Mouse (Mus musculus): Measurements from ENCODE around the gene Trpm4. TPM values are rescaled to one million over a fixed set of nuclear protein-coding genes. Genes with fewer than 3 reads are reported as not detected.
"Not testable (repeated sequence)": the region's sequence is repeated elsewhere in the genome, so short reads cannot be mapped to it uniquely, and the experiment has no call there.

Gene Trpm4
- polyA plus RNA-seq, 1 experiment from 2014 or later: 3.9 TPM

- peaks cover 69% of the 10 kb centered on the region for H3K27me3 ChIP-seq (replicated peaks; ENCODE audit: control insufficient read depth, insufficient read depth, low read length)
- H3K36me3 ChIP-seq (ENCODE audit: control insufficient read depth, insufficient read depth, low read length): no peaks in the 10 kb centered on the region
- H3K4me3 ChIP-seq (ENCODE audit: low read depth, low read length): peak overlapping the region; percentile 58
- peak; percentile 99 for DNase-seq (ENCODE audit: low spot score)
- peak overlapping the region; percentile 70 for H3K9ac ChIP-seq (ENCODE audit: low read depth, low read length)
- H3K27ac ChIP-seq (ENCODE audit: low read depth, low read length): no peak overlapping the region
- no peaks in the 10 kb centered on the region for H3K9me3 ChIP-seq (ENCODE audit: control insufficient read depth, low read length)
- ATAC-seq (replicated peaks; ENCODE audit: low FRiP score): peak; percentile 81
- peaks cover 21% of the 10 kb centered on the region for H3K4me1 ChIP-seq (replicated peaks; ENCODE audit: control insufficient read depth, insufficient read depth, low read length)
- 1% methylated on average over 70 of the region's 70 CpGs for WGBS
- H3K4me2 ChIP-seq: peak overlapping the region; percentile 94
Observed at GRCm38 (mm10) chr7:45367020-45367880, 33.7 kb upstream of the Trpm4 start.

- 0% methylated on average over 16 of the region's 26 CpGs for WGBS
- DNase-seq (ENCODE audit: low spot score) (no peak), ATAC-seq (replicated peaks; ENCODE audit: low FRiP score) (no peak)
- no peak within 1 kb of the TSS for H3K27ac ChIP-seq (ENCODE audit: low read depth, low read length)
- H3K36me3 ChIP-seq (ENCODE audit: control insufficient read depth, insufficient read depth, low read length): no peaks in the 10 kb centered on the region
- H3K9ac ChIP-seq (ENCODE audit: low read depth, low read length): peak within 1 kb of the TSS; percentile 70
- peak within 1 kb of the TSS; percentile 58 for H3K4me3 ChIP-seq (ENCODE audit: low read depth, low read length)
- H3K9me3 ChIP-seq (ENCODE audit: control insufficient read depth, low read length): no peaks in the 10 kb centered on the region
- peak within 1 kb of the TSS; percentile 94 for H3K4me2 ChIP-seq
- H3K27me3 ChIP-seq (replicated peaks; ENCODE audit: control insufficient read depth, insufficient read depth, low read length): peaks cover 75% of the 10 kb centered on the region
- peaks cover 22% of the 10 kb centered on the region for H3K4me1 ChIP-seq (replicated peaks; ENCODE audit: control insufficient read depth, insufficient read depth, low read length)
Observed at GRCm38 (mm10) chr7:45366652-45367019, 33.1 kb upstream of the Trpm4 start, which contains the start of gene Ppfia3. TSS of gene Ppfia3 (minus strand) at chr7:45367019.

DNA sequence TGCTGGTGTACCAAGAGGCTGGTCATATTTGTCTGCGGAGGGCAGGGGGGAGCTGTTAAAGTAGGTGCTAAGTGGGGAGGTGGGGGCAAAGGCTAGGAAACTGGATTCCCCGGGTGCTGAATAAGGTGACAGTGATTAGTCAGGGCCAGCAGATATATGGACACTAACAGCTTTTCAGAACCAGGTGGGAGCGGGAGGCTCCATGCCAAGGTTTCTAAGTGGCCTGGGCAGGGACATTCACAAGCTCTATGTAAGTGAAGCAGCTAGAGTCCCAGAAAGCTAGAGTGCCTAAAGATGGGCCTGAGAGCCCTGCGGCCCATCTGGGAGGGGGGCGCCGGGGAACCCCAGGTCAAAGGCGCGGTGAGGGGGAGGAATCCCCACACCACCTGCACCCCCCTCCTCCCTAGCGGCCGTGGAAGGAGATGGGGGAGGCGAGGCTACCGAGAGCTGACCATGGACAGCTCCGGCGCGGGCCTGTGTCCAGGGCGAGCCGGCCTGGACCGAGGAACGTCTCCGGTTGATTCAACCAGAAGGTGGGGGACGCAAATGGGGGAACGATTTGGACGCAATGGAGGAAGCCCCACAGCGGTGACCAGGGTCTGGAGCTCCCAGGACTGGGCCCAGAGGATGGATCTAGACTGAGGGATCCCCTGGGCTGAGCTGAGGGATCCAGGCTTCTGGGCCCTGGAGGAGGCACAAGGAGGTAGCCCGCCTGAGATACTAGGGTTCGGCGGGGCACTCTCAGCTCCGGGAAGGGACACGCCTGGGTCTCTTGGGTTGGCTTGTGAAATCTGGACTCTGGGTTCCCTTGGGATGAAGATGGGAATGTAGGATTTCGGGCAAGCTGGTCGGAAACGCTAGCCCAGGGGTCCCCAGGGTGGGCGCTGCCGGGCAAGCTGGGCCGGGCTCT lies 32.4 kb upstream of the Trpm4 start:
- Histone ChIP-seq H3K36me3 (ENCODE audit: control insufficient read depth, insufficient read depth, low read length) (no peaks in the 10 kb centered on the region), H3K27me3 (replicated peaks; ENCODE audit: control insufficient read depth, insufficient read depth, low read length) (peaks cover 81% of the 10 kb centered on the region), H3K4me3 (ENCODE audit: low read depth, low read length) (peak overlapping the region; percentile 58), H3K4me1 (replicated peaks; ENCODE audit: control insufficient read depth, insufficient read depth, low read length) (peaks cover 27% of the 10 kb centered on the region), H3K4me2 (peak overlapping the region; percentile 94), H3K9ac (ENCODE audit: low read depth, low read length) (peak overlapping the region; percentile 52), H3K27ac (ENCODE audit: low read depth, low read length) (no peak overlapping the region), H3K9me3 (ENCODE audit: control insufficient read depth, low read length) (no peaks in the 10 kb centered on the region)
- DNase-seq (ENCODE audit: low spot score) (peak; percentile 64), ATAC-seq (replicated peaks; ENCODE audit: low FRiP score) (no peak)
- WGBS: 5% methylated on average over 35 of the region's 35 CpGs

DNA sequence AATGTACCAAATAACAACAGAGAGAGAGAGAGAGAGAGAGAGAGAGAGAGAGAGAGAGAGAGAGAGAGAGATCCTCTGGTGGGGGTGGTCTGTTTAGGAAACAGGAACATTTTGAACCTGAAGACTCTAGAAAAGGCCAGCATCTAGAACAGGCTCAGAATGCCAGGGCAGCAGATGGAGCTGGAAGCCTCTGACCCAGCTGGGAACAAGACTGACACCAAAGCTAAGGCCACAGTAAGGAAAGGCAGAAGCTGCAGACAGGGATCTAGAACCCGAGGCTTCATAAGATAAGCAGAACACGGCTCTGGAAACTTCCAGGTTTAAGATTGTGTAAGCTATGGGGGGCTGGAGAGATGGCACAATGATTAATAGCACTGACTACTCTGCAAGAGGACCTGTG lies 30.4 kb upstream of the Trpm4 start:
- Histone ChIP-seq H3K4me2 (no peak overlapping the region), H3K27ac (ENCODE audit: low read depth, low read length) (no peak overlapping the region), H3K4me1 (replicated peaks; ENCODE audit: control insufficient read depth, insufficient read depth, low read length) (peaks cover 22% of the 10 kb centered on the region), H3K4me3 (ENCODE audit: low read depth, low read length) (no peak overlapping the region), H3K9me3 (ENCODE audit: control insufficient read depth, low read length) (no peaks in the 10 kb centered on the region), H3K36me3 (ENCODE audit: control insufficient read depth, insufficient read depth, low read length) (no peaks in the 10 kb centered on the region), H3K9ac (ENCODE audit: low read depth, low read length) (no peak overlapping the region), H3K27me3 (replicated peaks; ENCODE audit: control insufficient read depth, insufficient read depth, low read length) (peaks cover 84% of the 10 kb centered on the region)
- WGBS: 41% methylated on average over 2 of the region's 2 CpGs
- no peak for DNase-seq (ENCODE audit: low spot score)
- no peak for ATAC-seq (replicated peaks; ENCODE audit: low FRiP score)

GRCm38 (mm10) chr7:45362801-45363200 lies 29.2 kb upstream of the Trpm4 start:
- H3K4me3 ChIP-seq (ENCODE audit: low read depth, low read length): no peak overlapping the region
- H3K4me2 ChIP-seq: no peak overlapping the region; the same call in 1 of the 2 replicates
- peaks cover 73% of the 10 kb centered on the region for H3K27me3 ChIP-seq (replicated peaks; ENCODE audit: control insufficient read depth, insufficient read depth, low read length)
- no peak overlapping the region for H3K27ac ChIP-seq (ENCODE audit: low read depth, low read length)
- no peak for DNase-seq (ENCODE audit: low spot score)
- H3K9ac ChIP-seq (ENCODE audit: low read depth, low read length): no peak overlapping the region
- no peaks in the 10 kb centered on the region for H3K36me3 ChIP-seq (ENCODE audit: control insufficient read depth, insufficient read depth, low read length)
- H3K4me1 ChIP-seq (replicated peaks; ENCODE audit: control insufficient read depth, insufficient read depth, low read length): peaks cover 17% of the 10 kb centered on the region
- no peak for ATAC-seq (replicated peaks; ENCODE audit: low FRiP score)
- no peaks in the 10 kb centered on the region for H3K9me3 ChIP-seq (ENCODE audit: control insufficient read depth, low read length)
- WGBS: 5% methylated on average over 13 of the region's 13 CpGs

DNA sequence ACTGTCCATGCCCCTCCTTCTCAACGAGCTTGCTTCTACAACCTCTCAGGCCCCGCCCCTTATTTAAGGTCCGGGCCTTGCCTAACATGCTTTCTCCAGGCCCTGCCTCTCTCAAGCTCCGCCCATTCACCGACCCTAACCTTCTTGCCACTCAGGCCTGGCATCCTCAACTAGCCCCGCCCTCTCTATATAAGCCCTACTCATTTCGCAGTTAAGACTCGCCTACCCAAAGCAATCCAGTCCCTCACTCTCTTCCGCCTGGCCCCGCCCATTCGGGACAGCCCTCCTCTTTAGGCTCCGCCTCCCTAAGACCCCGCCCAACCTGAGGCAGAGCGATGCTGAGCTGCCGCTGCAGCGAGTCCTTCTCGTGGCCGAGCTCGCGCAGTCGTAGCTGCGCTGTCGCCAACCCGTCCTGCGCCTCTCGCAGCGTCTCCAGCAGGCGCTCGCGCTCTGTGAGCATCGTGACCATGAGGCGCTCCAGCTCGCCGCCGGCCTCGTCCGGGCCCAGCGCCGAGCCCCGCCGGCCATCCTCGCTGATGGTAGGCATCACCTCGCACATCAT lies 27.7 kb upstream of the Trpm4 start:
- Histone ChIP-seq H3K4me2 (peak overlapping the region; percentile 92), H3K9ac (ENCODE audit: low read depth, low read length) (peak overlapping the region; percentile 53), H3K9me3 (ENCODE audit: control insufficient read depth, low read length) (no peaks in the 10 kb centered on the region), H3K4me1 (replicated peaks; ENCODE audit: control insufficient read depth, insufficient read depth, low read length) (peaks cover 14% of the 10 kb centered on the region), H3K4me3 (ENCODE audit: low read depth, low read length) (peak overlapping the region; percentile 50), H3K36me3 (ENCODE audit: control insufficient read depth, insufficient read depth, low read length) (no peaks in the 10 kb centered on the region), H3K27me3 (replicated peaks; ENCODE audit: control insufficient read depth, insufficient read depth, low read length) (peaks cover 68% of the 10 kb centered on the region), H3K27ac (ENCODE audit: low read depth, low read length) (no peak overlapping the region)
- WGBS: under 1% methylated on average over 43 of the region's 43 CpGs
- ATAC-seq (replicated peaks; ENCODE audit: low FRiP score) (peak; percentile 82), DNase-seq (ENCODE audit: low spot score) (peak; percentile 82)

DNA sequence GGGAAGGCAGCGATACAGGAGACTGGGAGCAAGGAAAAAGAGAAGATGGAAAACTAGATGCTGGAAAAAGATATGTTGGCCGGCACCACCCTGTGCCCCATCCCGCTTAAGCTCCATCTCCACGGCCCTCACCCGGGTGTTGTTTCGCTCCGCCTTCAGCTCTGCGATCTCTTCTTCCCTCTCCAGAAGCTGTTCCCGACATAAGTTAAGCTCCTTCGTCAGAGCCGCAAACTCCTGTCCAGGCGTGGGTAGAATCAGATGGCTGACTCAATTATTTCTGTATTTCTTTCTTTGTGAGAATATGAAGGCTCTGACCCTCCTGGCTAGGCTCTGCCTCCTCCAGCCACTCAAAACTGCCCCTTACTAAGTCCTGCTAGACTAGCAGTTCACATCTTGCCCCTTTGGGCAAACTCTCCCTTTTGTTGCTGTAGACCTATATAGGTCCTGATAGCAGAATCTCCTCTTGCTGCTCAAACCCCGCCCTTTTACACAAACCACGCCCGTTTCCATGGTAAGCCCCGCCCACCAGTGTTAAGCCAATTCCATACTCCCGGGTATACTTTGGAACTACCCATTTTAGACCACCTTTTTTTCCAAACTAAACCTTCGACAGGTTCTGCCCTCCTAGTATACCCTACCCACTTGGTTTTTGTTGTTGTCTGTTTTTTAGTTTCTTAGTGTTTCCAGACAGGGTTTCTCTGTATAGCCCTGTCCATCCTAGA lies 27.0 kb upstream of the Trpm4 start:
- no peak overlapping the region for H3K27ac ChIP-seq (ENCODE audit: low read depth, low read length)
- ATAC-seq (replicated peaks; ENCODE audit: low FRiP score) (no peak), DNase-seq (ENCODE audit: low spot score) (no peak)
- no peak overlapping the region for H3K9ac ChIP-seq (ENCODE audit: low read depth, low read length)
- H3K4me2 ChIP-seq: peak overlapping the region; percentile 92
- 0 out of 2 replicates have a peak overlapping the region, but pooled peaks have one; percentile 50 for H3K4me3 ChIP-seq (ENCODE audit: low read depth, low read length)
- H3K9me3 ChIP-seq (ENCODE audit: control insufficient read depth, low read length): no peaks in the 10 kb centered on the region
- peaks cover 12% of the 10 kb centered on the region for H3K4me1 ChIP-seq (replicated peaks; ENCODE audit: control insufficient read depth, insufficient read depth, low read length)
- H3K27me3 ChIP-seq (replicated peaks; ENCODE audit: control insufficient read depth, insufficient read depth, low read length): peaks cover 65% of the 10 kb centered on the region
- 40% methylated on average over 18 of the region's 18 CpGs for WGBS
- no peaks in the 10 kb centered on the region for H3K36me3 ChIP-seq (ENCODE audit: control insufficient read depth, insufficient read depth, low read length)

- not testable (repeated sequence) for H3K9me3 ChIP-seq (ENCODE audit: control insufficient read depth, low read length); H3K4me3 ChIP-seq (ENCODE audit: low read depth, low read length); H3K9ac ChIP-seq (ENCODE audit: low read depth, low read length); H3K4me2 ChIP-seq; H3K27ac ChIP-seq (ENCODE audit: low read depth, low read length); DNase-seq (ENCODE audit: low spot score); H3K36me3 ChIP-seq (ENCODE audit: control insufficient read depth, insufficient read depth, low read length); ATAC-seq (replicated peaks; ENCODE audit: low FRiP score)
- 45% methylated on average over 10 of the region's 11 CpGs for WGBS
- peaks cover 56% of the 10 kb centered on the region for H3K27me3 ChIP-seq (replicated peaks; ENCODE audit: control insufficient read depth, insufficient read depth, low read length)
- H3K4me1 ChIP-seq (replicated peaks; ENCODE audit: control insufficient read depth, insufficient read depth, low read length): peaks cover 12% of the 10 kb centered on the region
Observed at GRCm38 (mm10) chr7:45359081-45359480, 25.5 kb upstream of the Trpm4 start.

Measured in liver, embryonic 11.5 days (tissue).